Mouse (Mus musculus): Measurements from ENCODE around the gene Trappc12.

DNA sequence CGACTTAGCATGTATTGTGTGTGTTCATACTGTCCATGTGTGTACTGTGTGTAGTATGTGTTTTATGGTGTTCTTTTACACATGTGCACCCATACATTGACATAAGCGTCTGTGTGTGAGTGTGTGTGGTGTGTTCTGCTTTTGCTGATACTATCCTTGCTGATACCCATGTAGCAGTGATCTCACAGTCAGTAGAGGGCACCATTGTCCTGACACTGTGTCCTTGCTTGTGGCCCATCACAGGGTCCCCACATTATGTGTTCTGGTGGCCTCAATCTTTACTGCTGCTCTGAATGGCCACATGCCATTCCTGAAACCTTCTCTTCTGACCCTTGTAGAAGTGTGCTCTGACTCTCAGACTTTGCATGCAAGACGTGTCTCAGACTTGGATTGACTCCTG is 23.5 kb upstream of the Trappc12 start:
- TF ChIP-seq CTCF (IDR thresholded peaks at IDR 0.05; ENCODE audit: borderline replicate concordance, control insufficient read depth, extremely low read depth, insufficient read depth, low read length, poor library complexity): no peak
- TF ChIP-seq POLR2A (IDR thresholded peaks at IDR 0.05; ENCODE audit: control insufficient read depth, extremely low read depth, insufficient read depth, low read length, poor library complexity): no peak

All from thymus, adult 2 months (tissue).